Mouse (Mus musculus) cerebellum, postnatal 14 days (tissue): ENCODE results near the gene Bmpr1b.

Experiments used
- DNase-seq, 2 experiments: peaks; one replicate each; pipeline ENCODE4 v3.0.0; 2021; ENCODE audit warnings: mixed read lengths in 2 of 2

The Bmpr1b gene

DNA sequence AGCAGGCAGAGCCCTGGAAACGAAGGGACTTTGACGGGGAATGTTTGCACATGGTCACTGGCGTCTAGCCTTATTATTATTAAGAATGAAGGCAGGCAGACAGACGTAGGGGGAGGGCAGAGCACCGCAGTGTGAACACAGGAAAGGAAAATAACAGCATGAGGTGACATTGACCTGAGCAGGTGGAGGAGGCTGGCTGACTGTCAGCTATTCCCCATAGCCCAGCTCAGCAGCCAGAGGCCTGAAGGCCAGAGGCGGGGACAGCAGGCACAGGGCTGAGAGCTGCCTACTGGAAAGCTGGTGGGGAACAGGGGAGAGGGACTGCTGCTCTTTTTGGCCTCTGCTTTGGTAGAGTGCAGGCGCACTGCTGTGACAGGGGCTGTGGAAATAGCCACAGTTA is 358.3 kb downstream of the Bmpr1b start:
- DNase-seq = peak; percentile 57 to 64

DNA sequence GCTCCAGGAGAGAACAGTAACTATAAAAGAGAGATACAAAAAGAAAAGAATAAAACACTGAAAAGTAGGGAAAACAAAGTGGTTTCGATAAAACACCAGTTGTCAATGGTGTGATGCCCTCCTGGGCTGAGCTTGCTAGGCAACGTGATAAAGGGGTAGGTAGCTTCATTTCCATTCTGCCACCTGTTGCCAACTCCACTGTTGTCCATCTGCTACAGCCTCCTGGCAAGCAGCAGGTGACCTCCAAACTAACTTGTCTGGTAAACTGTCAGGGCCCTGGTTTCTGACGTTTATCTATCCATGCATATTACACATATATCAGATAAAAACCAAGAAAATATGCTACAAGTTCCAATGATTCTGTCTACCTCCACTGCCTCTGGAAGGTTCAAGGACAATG is 359.6 kb downstream of the Bmpr1b start:
- peak; percentile 55 to 65 for DNase-seq

GRCm38 (mm10) chr3:141804133-141804532 is 365.1 kb downstream of the Bmpr1b start:
- no peak for DNase-seq

DNA sequence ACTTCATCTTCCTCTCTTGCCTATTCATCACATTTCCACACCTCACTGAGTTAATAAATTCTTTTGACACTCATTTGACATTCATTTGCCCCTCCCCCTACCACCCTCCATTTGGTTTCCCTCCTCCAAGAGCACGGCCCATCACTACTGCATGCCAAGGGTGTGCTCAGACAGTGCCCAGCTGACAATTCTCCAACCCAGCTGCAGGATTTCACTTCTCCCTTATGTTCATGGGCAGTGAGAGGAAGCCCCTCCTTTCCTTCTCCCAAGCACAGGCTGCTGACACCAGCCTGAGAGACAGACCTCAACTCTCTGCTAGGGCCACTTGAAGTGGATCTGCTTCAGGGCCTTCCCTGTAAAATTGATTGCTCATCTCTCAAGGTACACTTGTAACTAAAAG is 371.4 kb downstream of the Bmpr1b start:
- peak; percentile 30 to 41 for DNase-seq

DNA sequence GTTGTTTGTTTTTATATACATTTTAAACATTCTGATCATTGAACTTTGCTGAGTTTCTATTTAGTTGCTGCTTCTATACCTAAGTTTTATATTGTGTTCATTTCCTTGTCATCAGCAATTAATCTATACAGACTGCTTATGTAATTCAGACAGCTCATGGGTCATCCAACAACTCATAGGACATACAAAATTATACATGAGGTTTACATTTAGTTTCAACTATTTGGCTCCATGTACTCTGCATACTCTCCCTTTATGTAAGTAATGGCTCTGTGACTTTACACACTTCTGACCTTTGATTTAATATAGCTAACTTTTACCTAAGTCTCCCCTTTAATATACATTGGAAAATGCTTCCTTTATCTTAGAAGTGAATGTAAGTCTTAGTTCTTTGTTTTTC is 371.9 kb downstream of the Bmpr1b start:
- DNase-seq = no peak

GRCm38 (mm10) chr3:141794371-141794770 is 374.9 kb downstream of the Bmpr1b start:
- peak; percentile 43 to 65 for DNase-seq

DNA sequence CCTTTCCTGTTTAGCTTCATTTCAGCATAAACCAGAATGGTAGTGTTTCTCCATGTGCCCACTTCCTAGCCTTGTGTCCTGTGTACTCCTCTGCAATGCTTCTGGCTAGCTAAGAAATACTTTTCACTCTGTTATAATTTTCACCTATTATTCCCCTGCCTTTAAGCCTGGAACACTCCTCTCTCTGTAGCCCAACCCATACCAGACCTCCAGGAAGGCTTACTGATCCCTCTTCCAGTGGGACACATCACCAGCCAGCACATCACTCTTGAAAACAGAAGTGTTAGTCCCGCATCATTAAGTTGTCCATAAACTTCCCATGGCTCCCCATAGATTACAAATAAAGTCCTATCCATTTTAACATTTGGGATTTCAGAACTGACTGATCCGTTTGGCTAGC is 375.5 kb downstream of the Bmpr1b start:
- no peak for DNase-seq

DNA sequence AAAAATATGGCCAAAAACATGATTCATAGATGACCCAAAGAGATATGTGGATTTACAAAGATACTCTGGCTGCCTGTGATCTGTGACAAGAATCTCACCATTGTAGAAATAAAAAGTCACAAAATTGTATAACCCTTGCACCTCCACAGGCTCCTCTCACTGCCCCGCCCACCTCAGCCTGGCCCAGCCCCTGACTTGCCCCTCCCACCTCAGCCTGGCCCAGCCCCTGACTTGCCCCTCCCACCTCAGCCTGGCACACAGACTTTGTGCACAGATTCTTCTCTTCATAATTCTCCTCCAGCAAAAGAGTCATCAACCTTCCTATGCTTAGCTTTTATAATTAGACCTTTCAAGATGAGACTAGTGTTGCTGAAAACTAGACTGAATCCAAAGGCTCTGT is 377.1 kb downstream of the Bmpr1b start:
- peak in 1 of 2 experiments; percentile 33 for DNase-seq

DNA sequence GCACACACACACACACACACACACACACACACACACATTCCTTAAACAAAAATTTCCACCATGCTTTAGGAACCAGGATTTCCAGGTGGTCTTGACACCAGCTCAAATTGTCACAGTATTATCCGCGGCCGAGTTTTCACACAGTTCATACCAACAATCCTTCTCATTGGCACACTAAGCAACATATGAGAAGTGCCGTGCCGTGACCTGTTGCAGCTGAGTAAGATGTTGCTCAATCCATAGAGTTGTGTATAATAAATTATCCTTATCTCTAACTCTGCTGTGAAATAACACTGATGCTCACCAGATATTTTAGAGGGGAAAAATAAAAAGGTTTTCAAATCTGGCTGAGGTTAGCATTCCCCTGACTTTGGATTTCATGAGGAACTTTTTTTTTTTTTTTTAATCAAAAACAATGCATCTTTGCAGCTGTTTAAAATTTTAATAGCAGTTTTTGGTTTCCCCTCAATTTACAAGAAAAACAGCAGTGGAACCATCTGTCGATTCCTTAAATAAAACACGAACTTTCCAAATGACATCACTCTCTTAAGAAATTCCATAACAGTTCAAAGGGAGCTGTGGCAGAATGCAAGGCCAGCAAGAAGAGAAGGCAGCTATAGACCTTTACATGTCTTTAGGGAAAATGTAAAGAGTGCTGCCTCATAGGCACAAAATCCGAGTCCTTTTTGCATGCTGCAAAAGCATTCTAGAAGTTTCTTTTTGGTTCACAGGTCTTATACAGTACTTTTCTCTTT is 378.0 kb downstream of the Bmpr1b start:
- no peak for DNase-seq
